Mouse (Mus musculus) MEL (cell line): Measurements from ENCODE around the gene Kcnk13. TPM values are rescaled to one million over a fixed set of nuclear protein-coding genes. Genes with fewer than 3 reads are reported as not detected.

Experiments used
- DNase-seq: peaks from one replicate; pipeline ENCODE4 v3.0.0; 2011; ENCODE audit warnings: low read depth, low spot score
- H3K27ac ChIP-seq: 2 replicates; pipeline ENCODE4 v1.5.1; 2012; ENCODE audit warnings: low read depth, mild to moderate bottlenecking, control low read depth, low read length, moderate library complexity; ENCODE audit not compliant: control insufficient read depth
- H3K27me3 ChIP-seq, 2 experiments: fragments of 150-350 bp in 1 of 2; sonication (generic) in 1 of 2; 2 replicates each; pipeline ENCODE4 v1.6.1; 2012; ENCODE audit warnings: low read length in 2 of 2, mild to moderate bottlenecking in 2 of 2, improper control_type of control experiment in 1 of 2, moderate library complexity in 1 of 2; ENCODE audit not compliant: insufficient read depth in 2 of 2, control insufficient read depth in 1 of 2
- H3K36me3 ChIP-seq, 2 experiments: 2 replicates each; pipeline ENCODE4 v1.6.1; 2012 to 2014; ENCODE audit warnings: low read length in 2 of 2, improper control_type of control experiment in 1 of 2, inconsistent platforms in 1 of 2, mild to moderate bottlenecking in 1 of 2; ENCODE audit not compliant: insufficient read depth in 2 of 2, control insufficient read depth in 1 of 2
- H3K4me1 ChIP-seq, 2 experiments: fragments of 150-350 bp in 1 of 2; sonication (generic) in 1 of 2; 2 replicates each; pipeline ENCODE4 v1.6.1; 2012; ENCODE audit warnings: low read length in 2 of 2, improper control_type of control experiment in 1 of 2, mild to moderate bottlenecking in 1 of 2; ENCODE audit not compliant: insufficient read depth in 2 of 2, control insufficient read depth in 1 of 2
- H3K4me3 ChIP-seq, 2 experiments: fragments of 150-350 bp in 1 of 2; sonication (generic) in 1 of 2; 2 replicates each; pipeline ENCODE4 v1.5.1; 2012; ENCODE audit warnings: low read depth in 2 of 2, low read length in 2 of 2, mild to moderate bottlenecking in 2 of 2, moderate library complexity in 2 of 2, control low read depth in 1 of 2, improper control_type of control experiment in 1 of 2; ENCODE audit not compliant: control insufficient read depth in 1 of 2, insufficient read depth in 1 of 2
- H3K79me2 ChIP-seq: 2 replicates; pipeline ENCODE4 v1.6.1; 2012; ENCODE audit warnings: mild to moderate bottlenecking, low read length, moderate library complexity; ENCODE audit not compliant: control insufficient read depth, poor library complexity, insufficient read depth
- H3K9ac ChIP-seq: 2 replicates; pipeline ENCODE4 v1.6.1; 2012; ENCODE audit warnings: low read depth, mild to moderate bottlenecking, control low read depth, low read length, moderate library complexity; ENCODE audit not compliant: control insufficient read depth, poor library complexity, severe bottlenecking
- H3K9me3 ChIP-seq: fragments of 150-350 bp; sonication (generic); replicated peaks from 2 replicates; pipeline ENCODE4 v1.6.1; 2012; ENCODE audit warnings: mild to moderate bottlenecking, low read length, improper control_type of control experiment, moderate library complexity; ENCODE audit not compliant: insufficient read depth
- BHLHE40 ChIP-seq: IDR thresholded peaks from 2 replicates; pipeline ENCODE4 v1.6.1; 2012; ENCODE audit warnings: low read depth, mild to moderate bottlenecking, inconsistent platforms, low read length, improper control_type of control experiment, borderline replicate concordance
- CHD1 ChIP-seq: IDR thresholded peaks from 2 replicates; pipeline ENCODE4 v1.6.1; 2012; ENCODE audit warnings: low read depth, mild to moderate bottlenecking, inconsistent platforms, low read length, improper control_type of control experiment
- CHD2 ChIP-seq: IDR thresholded peaks from 2 replicates; pipeline ENCODE4 v1.6.1; 2011; ENCODE audit warnings: low read length, improper control_type of control experiment
- ETS1 ChIP-seq: IDR thresholded peaks from 2 replicates; pipeline ENCODE4 v1.6.1; 2012; ENCODE audit warnings: low read depth, mild to moderate bottlenecking, inconsistent platforms, low read length, improper control_type of control experiment, moderate library complexity
- GABPA ChIP-seq: IDR thresholded peaks from 2 replicates; pipeline ENCODE4 v1.6.1; 2012; ENCODE audit warnings: low read depth, mild to moderate bottlenecking, inconsistent platforms, low read length, improper control_type of control experiment, moderate library complexity
- HCFC1 ChIP-seq: IDR thresholded peaks from 2 replicates; pipeline ENCODE4 v1.6.1; 2012; ENCODE audit warnings: low read depth, mild to moderate bottlenecking, inconsistent platforms, low read length, improper control_type of control experiment, moderate library complexity
- KAT2A ChIP-seq: conservative IDR thresholded peaks from 2 replicates; pipeline ENCODE4 v1.6.1; 2012; ENCODE audit warnings: low read depth, low read length, improper control_type of control experiment, inconsistent platforms
- MAFK ChIP-seq: IDR thresholded peaks from 2 replicates; pipeline ENCODE4 v1.6.1; 2011; ENCODE audit warnings: low read depth, mild to moderate bottlenecking, low read length, improper control_type of control experiment, borderline replicate concordance
- MAX ChIP-seq: IDR thresholded peaks from 2 replicates; pipeline ENCODE4 v1.6.1; 2011; ENCODE audit warnings: low read length, improper control_type of control experiment
- MAZ ChIP-seq: IDR thresholded peaks from 2 replicates; pipeline ENCODE4 v1.6.1; 2012; ENCODE audit warnings: low read depth, mild to moderate bottlenecking, inconsistent platforms, low read length, improper control_type of control experiment
- MEF2A ChIP-seq: IDR thresholded peaks from 2 replicates; pipeline ENCODE4 v1.6.1; 2014; ENCODE audit warnings: low read depth, mild to moderate bottlenecking, inconsistent platforms, low read length, improper control_type of control experiment; ENCODE audit not compliant: poor library complexity, insufficient replicate concordance, severe bottlenecking; ENCODE audit errors: extremely low read depth
- MYB ChIP-seq: IDR thresholded peaks from 2 replicates; pipeline ENCODE4 v1.6.1; 2011; ENCODE audit warnings: mild to moderate bottlenecking, low read depth, low read length, improper control_type of control experiment
- MYC ChIP-seq: IDR thresholded peaks from 2 replicates; pipeline ENCODE4 v1.6.1; 2011; ENCODE audit warnings: low read depth, mild to moderate bottlenecking, low read length, improper control_type of control experiment, moderate library complexity
- NELFE ChIP-seq: IDR thresholded peaks from 2 replicates; pipeline ENCODE4 v1.6.1; 2011; ENCODE audit warnings: low read depth, low read length, improper control_type of control experiment
- POLR2A ChIP-seq, 2 experiments: IDR thresholded peaks; 2 replicates each; pipeline ENCODE4 v1.6.1; 2011 to 2012; ENCODE audit warnings: low read length in 2 of 2, mild to moderate bottlenecking in 2 of 2, control low read depth in 1 of 2, improper control_type of control experiment in 1 of 2, low read depth in 1 of 2, moderate library complexity in 1 of 2; ENCODE audit not compliant: control insufficient read depth in 1 of 2, insufficient read depth in 1 of 2, poor library complexity in 1 of 2
- POLR2AphosphoS2 ChIP-seq: IDR thresholded peaks from 2 replicates; pipeline ENCODE4 v1.6.1; 2011; ENCODE audit warnings: low read length, improper control_type of control experiment
- POLR2AphosphoS5 ChIP-seq: IDR thresholded peaks from 2 replicates; pipeline ENCODE4 v1.6.1; 2012; ENCODE audit warnings: low read depth, borderline replicate concordance, mild to moderate bottlenecking, inconsistent platforms, low read length, moderate library complexity, mixed read lengths
- RCOR1 ChIP-seq: IDR thresholded peaks from 2 replicates; pipeline ENCODE4 v1.6.1; 2012; ENCODE audit warnings: low read depth, mild to moderate bottlenecking, inconsistent platforms, low read length, improper control_type of control experiment
- SIN3A ChIP-seq: IDR thresholded peaks from 2 replicates; pipeline ENCODE4 v1.6.1; 2012; ENCODE audit warnings: low read length, improper control_type of control experiment, inconsistent platforms
- TCF12 ChIP-seq: IDR thresholded peaks from 2 replicates; pipeline ENCODE4 v1.6.1; 2014; ENCODE audit warnings: low read depth, mild to moderate bottlenecking, inconsistent platforms, low read length, improper control_type of control experiment, moderate library complexity
- UBTF ChIP-seq: IDR thresholded peaks from 2 replicates; pipeline ENCODE4 v1.6.1; 2012; ENCODE audit warnings: low read depth, mild to moderate bottlenecking, inconsistent platforms, low read length, improper control_type of control experiment, moderate library complexity, borderline replicate concordance; ENCODE audit not compliant: insufficient read depth
- USF1 ChIP-seq: IDR thresholded peaks from 2 replicates; pipeline ENCODE4 v1.6.1; 2014; ENCODE audit warnings: low read depth, mild to moderate bottlenecking, inconsistent platforms, low read length, improper control_type of control experiment, moderate library complexity
- USF2 ChIP-seq, 2 experiments: IDR thresholded peaks; 2 replicates each; pipeline ENCODE4 v1.6.1; 2011 to 2012; ENCODE audit warnings: improper control_type of control experiment in 2 of 2, low read length in 2 of 2, borderline replicate concordance in 1 of 2, inconsistent platforms in 1 of 2, low read depth in 1 of 2, mild to moderate bottlenecking in 1 of 2; ENCODE audit not compliant: insufficient read depth in 1 of 2
- ZKSCAN1 ChIP-seq: IDR thresholded peaks from 2 replicates; pipeline ENCODE4 v1.6.1; 2012; ENCODE audit warnings: low read depth, mild to moderate bottlenecking, inconsistent platforms, low read length, improper control_type of control experiment, moderate library complexity
- ZNF384 ChIP-seq: IDR thresholded peaks from 2 replicates; pipeline ENCODE4 v1.6.1; 2012; ENCODE audit warnings: low read depth, mild to moderate bottlenecking, inconsistent platforms, low read length, improper control_type of control experiment
- polyA plus RNA-seq, 2 experiments: library from polyadenylated mRNA; stranded (reverse) in 1 of 2; unstranded in 1 of 2; fragments of >175 nt in 1 of 2; fragments of >200 nt in 1 of 2; gene quantifications; 2 replicates each; pipeline versions ENCODE4 v1.2.1 to v1.2.4; 2012; ENCODE audit warnings: low replicate concordance in 2 of 2, low read depth in 1 of 2; ENCODE audit not compliant: insufficient read length in 2 of 2, insufficient read depth in 1 of 2, missing spikeins in 1 of 2
- total RNA-seq: library from RNA; depleted of rRNA; stranded (reverse); fragments of 300-350 nt; gene quantifications from 2 replicates; pipeline ENCODE4 v1.2.3, GENCODE M21; 2012

The Kcnk13 gene
- total and polyA plus RNA-seq, 3 experiments: not detected

DNA sequence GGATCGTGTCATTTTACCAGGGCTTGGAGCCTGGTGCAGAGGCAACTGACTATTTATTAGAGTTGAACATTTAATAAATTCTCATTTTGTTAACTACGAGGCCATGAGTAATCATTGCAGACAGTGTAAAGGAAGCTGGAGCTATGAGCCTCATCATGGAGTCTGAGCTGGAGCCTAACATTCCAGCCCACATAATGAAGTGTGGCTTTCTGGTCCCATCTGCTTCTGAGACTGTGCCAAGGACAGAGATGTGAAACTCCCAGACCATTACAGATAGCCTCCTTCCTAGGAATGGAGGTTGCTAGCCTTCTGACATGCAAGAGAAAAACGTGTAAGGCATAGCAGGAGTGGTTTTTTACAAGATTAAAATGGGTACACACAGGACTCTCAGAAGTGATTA lies 98.3 kb downstream of the Kcnk13 start (continued):
- no peak for TF ChIP-seq ZNF384
- no peak for TF ChIP-seq MEF2A
- TF ChIP-seq USF1: no peak
- no peak for TF ChIP-seq RCOR1
- no peak for TF ChIP-seq MAFK

DNA sequence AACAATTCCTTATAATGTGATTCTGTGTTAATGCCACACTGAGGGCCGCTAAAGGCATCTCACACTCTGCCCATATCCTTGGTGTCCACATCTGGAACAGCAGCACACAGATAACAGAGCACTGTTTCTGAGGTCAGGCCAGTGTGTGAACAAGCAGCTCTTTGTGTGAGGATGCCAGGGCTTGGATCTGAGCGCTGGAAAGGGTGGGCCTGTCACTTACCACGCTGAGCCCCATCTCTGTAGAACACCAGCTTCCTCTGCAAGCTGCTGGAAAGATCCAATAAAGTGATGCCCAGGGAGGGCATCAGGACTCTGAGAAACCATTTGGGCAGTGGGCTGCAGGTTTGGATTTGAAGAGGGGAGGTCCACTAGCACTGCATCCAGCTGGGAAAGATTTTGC lies 100.8 kb downstream of the Kcnk13 start:
- no peaks in the 10 kb centered on the region for H3K4me1 ChIP-seq
- H3K9ac ChIP-seq: no peak overlapping the region
- DNase-seq: no peak
- H3K27me3 ChIP-seq: peaks cover 4 to 14% of the 10 kb centered on the region in 2 experiments
- TF ChIP-seq ETS1: no peak
- no peak for TF ChIP-seq MAX
- H3K27ac ChIP-seq: no peak overlapping the region
- no peaks in the 10 kb centered on the region for H3K79me2 ChIP-seq
- H3K4me3 ChIP-seq: no peak overlapping the region
- H3K36me3 ChIP-seq: no peaks in the 10 kb centered on the region
- H3K9me3 ChIP-seq: no peaks in the 10 kb centered on the region

DNA sequence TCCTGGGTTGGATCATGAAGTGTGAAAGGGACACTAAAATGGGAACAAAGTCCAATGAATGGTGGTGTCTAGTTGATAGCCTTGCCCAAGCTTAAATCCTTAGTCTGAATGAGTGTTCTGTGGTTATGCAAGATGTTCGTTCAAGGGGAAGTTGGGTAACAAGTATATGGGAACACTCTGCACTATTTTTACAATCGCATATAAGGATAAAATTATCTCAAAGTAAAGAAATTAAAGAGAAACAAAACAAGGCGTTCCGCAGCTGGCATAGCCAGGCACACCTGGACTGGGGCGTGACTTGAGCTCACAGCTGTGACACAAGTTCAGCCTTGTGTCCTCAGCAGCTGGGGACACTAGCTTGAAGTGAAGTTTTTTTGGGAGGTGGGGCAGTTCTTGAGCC lies 103.2 kb downstream of the Kcnk13 start:
- H3K27me3 ChIP-seq: peaks cover 4 to 14% of the 10 kb centered on the region in 2 experiments
- no peaks in the 10 kb centered on the region for H3K9me3 ChIP-seq
- H3K27ac ChIP-seq: no peak overlapping the region
- no peak overlapping the region for H3K9ac ChIP-seq
- H3K4me1 ChIP-seq: no peaks in the 10 kb centered on the region
- TF ChIP-seq MYB (no peak), NELFE (no peak), CHD2 (no peak), POLR2AphosphoS2 (no peak), SIN3A (no peak), BHLHE40 (no peak), TCF12 (no peak), POLR2A (IDR thresholded peaks at IDR 0.05; ENCODE audit: control insufficient read depth in 1 of 2, insufficient read depth in 1 of 2, low read depth in 1 of 2, low read length in 2 of 2, poor library complexity in 1 of 2) (no peak), CHD1 (no peak), KAT2A (no peak), USF2 (IDR thresholded peaks at IDR 0.05; ENCODE audit: borderline replicate concordance in 1 of 2, insufficient read depth in 1 of 2, low read depth in 1 of 2, low read length in 2 of 2) (no peak), HCFC1 (no peak), UBTF (no peak), ZKSCAN1 (no peak), POLR2AphosphoS5 (no peak), MAZ (no peak), MYC (no peak), GABPA (no peak)
- no peaks in the 10 kb centered on the region for H3K36me3 ChIP-seq
- DNase-seq: no peak
- no peak overlapping the region for H3K4me3 ChIP-seq
- no peaks in the 10 kb centered on the region for H3K79me2 ChIP-seq
